Mouse (Mus musculus): ENCODE measurements around the gene Tubg1. TPM values are rescaled to one million over a fixed set of nuclear protein-coding genes. Genes with fewer than 3 reads are reported as not detected.
"Not testable (repeated sequence)": the region's sequence is repeated elsewhere in the genome, so short reads cannot be mapped to it uniquely, and the experiment has no call there.

The Tubg1 gene
- polyA plus RNA-seq, 1 experiment from 2014 or later, result 58.5 TPM

GRCm38 (mm10) chr11:101110708-101111107, 9.0 kb upstream of the Tubg1 start:
- H3K36me3 ChIP-seq, result 0 out of 2 replicates have a peak, but pooled peaks cover 3% of the 10 kb centered on the region
- no peak overlapping the region for H3K27ac ChIP-seq
- no peak for ATAC-seq (ENCODE audit: insufficient read depth, low FRiP score, low read depth)
- H3K4me2 ChIP-seq, result no peak overlapping the region
- 50% methylated on average over 5 of the region's 5 CpGs for WGBS
- H3K27me3 ChIP-seq (replicated peaks), result no peaks in the 10 kb centered on the region
- H3K9me3 ChIP-seq, result no peaks in the 10 kb centered on the region
- H3K9ac ChIP-seq, result no peak overlapping the region
- no peaks in the 10 kb centered on the region for H3K4me1 ChIP-seq
- H3K4me3 ChIP-seq (replicated peaks), result no peak overlapping the region

- no peak overlapping the region for H3K4me2 ChIP-seq
- H3K4me3 ChIP-seq (replicated peaks), result no peak overlapping the region
- no peak for ATAC-seq (ENCODE audit: insufficient read depth, low FRiP score, low read depth)
- no peak overlapping the region for H3K27ac ChIP-seq
- no peaks in the 10 kb centered on the region for H3K4me1 ChIP-seq
- no peaks in the 10 kb centered on the region for H3K9me3 ChIP-seq
- no peaks in the 10 kb centered on the region for H3K27me3 ChIP-seq (replicated peaks)
- WGBS, result 77% methylated on average over 4 of the region's 4 CpGs
- 0 out of 2 replicates have a peak, but pooled peaks cover 3% of the 10 kb centered on the region for H3K36me3 ChIP-seq
- no peak overlapping the region for H3K9ac ChIP-seq
Observed at GRCm38 (mm10) chr11:101111178-101111577, 8.6 kb upstream of the Tubg1 start.

GRCm38 (mm10) chr11:101112186-101112585, 7.6 kb upstream of the Tubg1 start:
- Histone ChIP-seq H3K4me3 (replicated peaks) (no peak overlapping the region), H3K9me3 (no peaks in the 10 kb centered on the region), H3K4me2 (no peak overlapping the region), H3K4me1 (no peaks in the 10 kb centered on the region), H3K27me3 (replicated peaks) (no peaks in the 10 kb centered on the region), H3K9ac (no peak overlapping the region), H3K36me3 (0 out of 2 replicates have a peak, but pooled peaks cover 3% of the 10 kb centered on the region), H3K27ac (no peak overlapping the region)
- 96% methylated on average over 3 of the region's 3 CpGs for WGBS
- ATAC-seq (ENCODE audit: insufficient read depth, low FRiP score, low read depth), result no peak

GRCm38 (mm10) chr11:101115564-101115963, 4.2 kb upstream of the Tubg1 start:
- H3K9me3 ChIP-seq, result no peaks in the 10 kb centered on the region
- 0 out of 2 replicates have a peak, but pooled peaks cover 3% of the 10 kb centered on the region for H3K36me3 ChIP-seq
- peaks cover 11% of the 10 kb centered on the region for H3K4me1 ChIP-seq
- H3K27me3 ChIP-seq (replicated peaks), result no peaks in the 10 kb centered on the region
- no peak for ATAC-seq (ENCODE audit: insufficient read depth, low FRiP score, low read depth)
- no peak overlapping the region for H3K4me2 ChIP-seq
- no peak overlapping the region for H3K9ac ChIP-seq
- whole genome bisulfite sequencing, result 67% methylated on average over 2 of the region's 2 CpGs
- H3K4me3 ChIP-seq (replicated peaks), result no peak overlapping the region
- peak overlapping the region; percentile 45; the same call in 1 of the 2 replicates for H3K27ac ChIP-seq

GRCm38 (mm10) chr11:101118105-101118504, 1.6 kb upstream of the Tubg1 start:
- Histone ChIP-seq H3K9ac (0 out of 2 replicates have a peak overlapping the region, but pooled peaks have one; percentile 96), H3K27ac (no peak overlapping the region), H3K4me2 (peak overlapping the region; percentile 93), H3K27me3 (replicated peaks) (no peaks in the 10 kb centered on the region), H3K4me3 (replicated peaks) (peak overlapping the region; percentile 99), H3K4me1 (peaks cover 16% of the 10 kb centered on the region), H3K36me3 (peaks cover under 1% of the 10 kb centered on the region; the same call in 1 of the 2 replicates), H3K9me3 (no peaks in the 10 kb centered on the region)
- no peak for ATAC-seq (ENCODE audit: insufficient read depth, low FRiP score, low read depth)
- 21% methylated on average over 4 of the region's 4 CpGs for WGBS

GRCm38 (mm10) chr11:101119131-101119760, 492 bp upstream of the Tubg1 start:
- no peaks in the 10 kb centered on the region for H3K9me3 ChIP-seq
- H3K4me3 ChIP-seq (replicated peaks), result peak overlapping the region; percentile 99
- peak; percentile 73 for ATAC-seq (ENCODE audit: insufficient read depth, low FRiP score, low read depth)
- peak overlapping the region; percentile 96 for H3K9ac ChIP-seq
- H3K4me2 ChIP-seq, result peak overlapping the region; percentile 93
- peaks cover 9% of the 10 kb centered on the region; the same call in 1 of the 2 replicates for H3K36me3 ChIP-seq
- no peaks in the 10 kb centered on the region for H3K27me3 ChIP-seq (replicated peaks)
- H3K27ac ChIP-seq, result peak overlapping the region; percentile 90
- peaks cover 16% of the 10 kb centered on the region for H3K4me1 ChIP-seq
- WGBS, result under 1% methylated on average over 35 of the region's 39 CpGs

GRCm38 (mm10) chr11:101120545-101121188, 929 bp downstream of the Tubg1 start:
- WGBS, result 21% methylated on average over 19 of the region's 19 CpGs
- H3K4me3 ChIP-seq (replicated peaks), result peak overlapping the region; percentile 99
- peak overlapping the region; percentile 91 for H3K27ac ChIP-seq

GRCm38 (mm10) chr11:101124494-101124893, 4.8 kb downstream of the Tubg1 start:
- not testable (repeated sequence) for H3K27ac ChIP-seq; ATAC-seq (ENCODE audit: insufficient read depth, low FRiP score, low read depth); H3K9ac ChIP-seq; H3K4me1 ChIP-seq; H3K4me2 ChIP-seq; H3K9me3 ChIP-seq; H3K4me3 ChIP-seq (replicated peaks); H3K27me3 ChIP-seq (replicated peaks)
- H3K36me3 ChIP-seq, result peaks cover 27% of the 10 kb centered on the region
- over 99% methylated on average over 8 of the region's 8 CpGs for WGBS

More at GRCm38 (mm10) chr11:101120545-101121188, 929 bp downstream of the Tubg1 start:
- H3K4me1 ChIP-seq, result peaks cover 16% of the 10 kb centered on the region
- H3K9me3 ChIP-seq, result no peaks in the 10 kb centered on the region
- ATAC-seq (ENCODE audit: insufficient read depth, low FRiP score, low read depth), result no peak
- peak overlapping the region; percentile 66 for H3K9ac ChIP-seq
- H3K36me3 ChIP-seq, result peaks cover 12% of the 10 kb centered on the region
- H3K4me2 ChIP-seq, result peak overlapping the region; percentile 93
- H3K27me3 ChIP-seq (replicated peaks), result no peaks in the 10 kb centered on the region

GRCm38 (mm10) chr11:101125008-101125407, 5.3 kb downstream of the Tubg1 start:
- H3K9me3 ChIP-seq; H3K4me2 ChIP-seq; H3K9ac ChIP-seq; H3K27me3 ChIP-seq (replicated peaks); ATAC-seq (ENCODE audit: insufficient read depth, low FRiP score, low read depth); H3K27ac ChIP-seq; H3K4me1 ChIP-seq; H3K4me3 ChIP-seq (replicated peaks): not testable (repeated sequence)
- H3K36me3 ChIP-seq, result peaks cover 27% of the 10 kb centered on the region
- WGBS, result 97% methylated on average over 9 of the region's 9 CpGs

- Histone ChIP-seq H3K9me3 (no peaks in the 10 kb centered on the region), H3K4me1 (peaks cover 8% of the 10 kb centered on the region), H3K4me3 (replicated peaks) (no peak overlapping the region), H3K4me2 (no peak overlapping the region), H3K9ac (no peak overlapping the region), H3K27me3 (replicated peaks) (no peaks in the 10 kb centered on the region), H3K36me3 (peaks cover 27% of the 10 kb centered on the region), H3K27ac (no peak overlapping the region)
- 100% methylated on average over 1 of the region's 1 CpGs for WGBS
- no peak for ATAC-seq (ENCODE audit: insufficient read depth, low FRiP score, low read depth)
Observed at GRCm38 (mm10) chr11:101127075-101127474, 7.3 kb downstream of the Tubg1 start.

GRCm38 (mm10) chr11:101128996-101129577, 9.3 kb downstream of the Tubg1 start:
- Histone ChIP-seq H3K4me1 (peaks cover 10% of the 10 kb centered on the region), H3K27ac (no peak overlapping the region), H3K9me3 (no peaks in the 10 kb centered on the region), H3K9ac (no peak overlapping the region), H3K27me3 (replicated peaks) (no peaks in the 10 kb centered on the region), H3K4me3 (replicated peaks) (no peak overlapping the region), H3K36me3 (peaks cover 18% of the 10 kb centered on the region), H3K4me2 (no peak overlapping the region)
- ATAC-seq (ENCODE audit: insufficient read depth, low FRiP score, low read depth), result no peak
- WGBS, result 84% methylated on average over 11 of the region's 11 CpGs
